Mouse (Mus musculus): ENCODE measurements around the gene D16Ertd472e. TPM values are rescaled to one million over a fixed set of nuclear protein-coding genes. Genes with fewer than 3 reads are reported as not detected.
"Not testable (repeated sequence)": the region's sequence is repeated elsewhere in the genome, so short reads cannot be mapped to it uniquely, and the experiment has no call there.

The D16Ertd472e gene
- polyA plus RNA-seq, 1 experiment from 2014 or later: 10.3 TPM

GRCm38 (mm10) chr16:78522974-78523373, 53.5 kb downstream of the D16Ertd472e start:
- Histone ChIP-seq H3K4me1 (replicated peaks; ENCODE audit: control insufficient read depth, insufficient read depth, low read length) (no peaks in the 10 kb centered on the region), H3K4me3 (replicated peaks; ENCODE audit: low read length) (no peak overlapping the region), H3K4me2 (ENCODE audit: low read length) (no peak overlapping the region), H3K36me3 (ENCODE audit: control insufficient read depth, insufficient read depth) (no peaks in the 10 kb centered on the region), H3K9ac (replicated peaks; ENCODE audit: low read depth, low read length) (no peak overlapping the region), H3K27me3 (replicated peaks; ENCODE audit: control insufficient read depth, insufficient read depth, low read length) (no peaks in the 10 kb centered on the region), H3K27ac (ENCODE audit: low read length) (no peak overlapping the region), H3K9me3 (ENCODE audit: control insufficient read depth, low read length) (no peaks in the 10 kb centered on the region)
- ATAC-seq: no peak
- WGBS: 93% methylated on average over 4 of the region's 4 CpGs

- H3K36me3 ChIP-seq (ENCODE audit: control insufficient read depth, insufficient read depth): no peaks in the 10 kb centered on the region
- ATAC-seq: no peak
- no peak overlapping the region for H3K9ac ChIP-seq (replicated peaks; ENCODE audit: low read depth, low read length)
- 84% methylated on average over 7 of the region's 7 CpGs for WGBS
- H3K9me3 ChIP-seq (ENCODE audit: control insufficient read depth, low read length): no peaks in the 10 kb centered on the region
- H3K27ac ChIP-seq (ENCODE audit: low read length): no peak overlapping the region
- H3K4me1 ChIP-seq (replicated peaks; ENCODE audit: control insufficient read depth, insufficient read depth, low read length): no peaks in the 10 kb centered on the region
- no peak overlapping the region for H3K4me3 ChIP-seq (replicated peaks; ENCODE audit: low read length)
- no peaks in the 10 kb centered on the region for H3K27me3 ChIP-seq (replicated peaks; ENCODE audit: control insufficient read depth, insufficient read depth, low read length)
- H3K4me2 ChIP-seq (ENCODE audit: low read length): no peak overlapping the region
Measured at GRCm38 (mm10) chr16:78518697-78519096, 57.8 kb downstream of the D16Ertd472e start.

- 88% methylated on average over 2 of the region's 2 CpGs for WGBS
- Histone ChIP-seq H3K27me3 (replicated peaks; ENCODE audit: control insufficient read depth, insufficient read depth, low read length) (no peaks in the 10 kb centered on the region), H3K4me1 (replicated peaks; ENCODE audit: control insufficient read depth, insufficient read depth, low read length) (no peaks in the 10 kb centered on the region), H3K4me3 (replicated peaks; ENCODE audit: low read length) (no peak overlapping the region), H3K36me3 (ENCODE audit: control insufficient read depth, insufficient read depth) (no peaks in the 10 kb centered on the region), H3K9me3 (ENCODE audit: control insufficient read depth, low read length) (no peaks in the 10 kb centered on the region), H3K9ac (replicated peaks; ENCODE audit: low read depth, low read length) (no peak overlapping the region), H3K4me2 (ENCODE audit: low read length) (no peak overlapping the region), H3K27ac (ENCODE audit: low read length) (no peak overlapping the region)
- no peak for ATAC-seq
Measured at GRCm38 (mm10) chr16:78517171-78517570, 59.3 kb downstream of the D16Ertd472e start.

- ATAC-seq: no peak
- Histone ChIP-seq H3K9ac (replicated peaks; ENCODE audit: low read depth, low read length) (no peak overlapping the region), H3K27me3 (replicated peaks; ENCODE audit: control insufficient read depth, insufficient read depth, low read length) (no peaks in the 10 kb centered on the region), H3K4me2 (ENCODE audit: low read length) (no peak overlapping the region), H3K4me1 (replicated peaks; ENCODE audit: control insufficient read depth, insufficient read depth, low read length) (no peaks in the 10 kb centered on the region), H3K9me3 (ENCODE audit: control insufficient read depth, low read length) (no peaks in the 10 kb centered on the region), H3K36me3 (ENCODE audit: control insufficient read depth, insufficient read depth) (no peaks in the 10 kb centered on the region), H3K27ac (ENCODE audit: low read length) (no peak overlapping the region), H3K4me3 (replicated peaks; ENCODE audit: low read length) (no peak overlapping the region)
- WGBS: 90% methylated on average over 8 of the region's 8 CpGs
Measured at GRCm38 (mm10) chr16:78511526-78511925, 65.0 kb downstream of the D16Ertd472e start.

GRCm38 (mm10) chr16:78502492-78502891, 74.0 kb downstream of the D16Ertd472e start:
- ATAC-seq: no peak
- H3K9me3 ChIP-seq (ENCODE audit: control insufficient read depth, low read length): no peaks in the 10 kb centered on the region
- WGBS: 96% methylated on average over 9 of the region's 9 CpGs

GRCm38 (mm10) chr16:78492696-78493095, 83.8 kb downstream of the D16Ertd472e start:
- 96% methylated on average over 12 of the region's 12 CpGs for WGBS
- ATAC-seq; H3K36me3 ChIP-seq (ENCODE audit: control insufficient read depth, insufficient read depth); H3K27ac ChIP-seq (ENCODE audit: low read length); H3K27me3 ChIP-seq (replicated peaks; ENCODE audit: control insufficient read depth, insufficient read depth, low read length); H3K9ac ChIP-seq (replicated peaks; ENCODE audit: low read depth, low read length); H3K4me2 ChIP-seq (ENCODE audit: low read length); H3K4me1 ChIP-seq (replicated peaks; ENCODE audit: control insufficient read depth, insufficient read depth, low read length); H3K9me3 ChIP-seq (ENCODE audit: control insufficient read depth, low read length); H3K4me3 ChIP-seq (replicated peaks; ENCODE audit: low read length): not testable (repeated sequence)

More at GRCm38 (mm10) chr16:78502492-78502891, 74.0 kb downstream of the D16Ertd472e start:
- Histone ChIP-seq H3K4me3 (replicated peaks; ENCODE audit: low read length) (no peak overlapping the region), H3K27ac (ENCODE audit: low read length) (no peak overlapping the region), H3K36me3 (ENCODE audit: control insufficient read depth, insufficient read depth) (no peaks in the 10 kb centered on the region), H3K27me3 (replicated peaks; ENCODE audit: control insufficient read depth, insufficient read depth, low read length) (no peaks in the 10 kb centered on the region), H3K9ac (replicated peaks; ENCODE audit: low read depth, low read length) (no peak overlapping the region), H3K4me1 (replicated peaks; ENCODE audit: control insufficient read depth, insufficient read depth, low read length) (no peaks in the 10 kb centered on the region), H3K4me2 (ENCODE audit: low read length) (no peak overlapping the region)

- 34% methylated on average over 5 of the region's 5 CpGs for WGBS
- Histone ChIP-seq H3K9ac (replicated peaks; ENCODE audit: low read depth, low read length) (no peak overlapping the region), H3K9me3 (ENCODE audit: control insufficient read depth, low read length) (no peaks in the 10 kb centered on the region), H3K27ac (ENCODE audit: low read length) (no peak overlapping the region), H3K36me3 (ENCODE audit: control insufficient read depth, insufficient read depth) (no peaks in the 10 kb centered on the region), H3K27me3 (replicated peaks; ENCODE audit: control insufficient read depth, insufficient read depth, low read length) (no peaks in the 10 kb centered on the region), H3K4me1 (replicated peaks; ENCODE audit: control insufficient read depth, insufficient read depth, low read length) (peaks cover 8% of the 10 kb centered on the region), H3K4me3 (replicated peaks; ENCODE audit: low read length) (no peak overlapping the region), H3K4me2 (ENCODE audit: low read length) (peak overlapping the region; percentile 37; the same call in 1 of the 2 replicates)
- no peak for ATAC-seq
Measured at GRCm38 (mm10) chr16:78490779-78491178, 85.7 kb downstream of the D16Ertd472e start.

Other genes with a start within 250 kb of the D16Ertd472e start
- gene Btg3, start 199.5 kb downstream of the D16Ertd472e start, polyA plus RNA-seq (2015; fragmentation: Nextera tagmentation; extraction: Ambion mirVana): 23.3 and 28.9 TPM in 2 replicates

Data from forebrain, embryonic 16.5 days (tissue).